In the genomic region with DNA sequence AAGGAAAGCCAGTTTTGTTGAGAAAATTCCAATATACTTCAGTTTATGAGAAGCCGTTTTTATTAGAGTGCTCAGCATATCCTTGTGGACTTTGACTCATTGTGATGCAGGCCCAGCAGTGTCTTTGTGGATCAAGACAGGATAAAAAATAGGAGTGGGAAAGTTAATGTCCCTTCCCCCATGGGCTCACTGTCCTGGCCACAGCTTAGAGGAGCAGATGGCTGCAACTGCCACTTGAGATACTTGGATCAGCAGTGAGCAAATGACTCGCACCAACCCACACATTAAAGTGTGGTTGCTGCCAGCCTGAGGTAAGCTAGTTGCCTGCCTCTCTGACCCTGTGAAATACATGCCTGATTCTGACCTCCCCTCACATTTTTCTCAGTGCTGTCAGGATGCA, we compare ENCODE assay signal across 18 mouse cellular contexts. TPM values are rescaled to one million over a fixed set of nuclear protein-coding genes. Genes with fewer than 3 reads are reported as not detected.
A peak's percentile ranks its signal among the peaks of the same experiment; 100 is the strongest.
DNase-seq lines count a peak whose midpoint lies in the region; TF ChIP-seq lines count a peak whose summit lies in the region.
"Had no signal": no experiment of that assay in that cellular context is flagged by ENCODE, and none has a peak within 500 bp of the region (broad histone marks: within the 10 kb centered on the region; RNA-seq: fewer than 3 reads in every experiment).

No protein-coding gene starts in this region.

- H3K4me3 ChIP-seq in left cerebral cortex, adult 2 months = no peak overlapping the region
- H3K4me3 ChIP-seq: embryonic facial prominence, embryonic 10.5 days; embryonic facial prominence, embryonic 12.5 days; forebrain, embryonic 13.5 days; forebrain, embryonic 15.5 days had no signal

- H3K27ac ChIP-seq in left cerebral cortex, adult 2 months = no peak overlapping the region
- H3K27ac ChIP-seq: embryonic facial prominence, embryonic 10.5 days; embryonic facial prominence, embryonic 12.5 days; forebrain, embryonic 13.5 days; forebrain, embryonic 15.5 days had no signal

- TF ChIP-seq CTCF in left cerebral cortex, adult 2 months (IDR thresholded peaks at IDR 0.05) = no peak

- intact Hi-C loops in heart, postnatal 14 days (cut with DNase I) = no loop called here
- intact Hi-C loops in left cerebral cortex, postnatal 4 days (cut with DNase I) = no loop called here
- intact Hi-C loops in left cerebral cortex, adult 2 months (cut with DNase I) = no loop called here

- peak; percentile 50 to 60 for DNase-seq in cerebellum, postnatal 10 days
- DNase-seq in cerebellum, adult 11 months = no peak
- DNase-seq in heart, adult 11 months = peak; percentile 64
- no peak for DNase-seq in heart, postnatal 14 days
- peak; percentile 26 for DNase-seq in left cerebral cortex, postnatal 4 days
- DNase-seq in left cerebral cortex, adult 2 months (ENCODE audit: extremely low spot score in 1 of 2, low spot score in 2 of 2) = no peak
- DNase-seq: adrenal gland, adult 2 months; adrenal gland, postnatal 10 days; adrenal gland, postnatal 25 days; cerebellum, adult 18-20 months; cerebellum, adult 8-10 months; cerebellum, adult 9-11 months; forebrain, postnatal 0 days had no signal

RNA-seq across cellular contexts. Expression of gene Pax1, which starts 29.0 kb away (rescaled TPM):
- total RNA-seq in heart, postnatal 14 days (2021) = 1 to 10 TPM in 1 of 2 experiments, not detected in 1; 1.1 TPM
- not detected for total RNA-seq in left cerebral cortex, postnatal 4 days (2021)
- total RNA-seq in left cerebral cortex, adult 2 months (2021) = not detected
- total RNA-seq: adrenal gland, adult 2 months; adrenal gland, postnatal 10 days; adrenal gland, postnatal 25 days; MEL had no signal

Comparison
In these comparisons a context has a peak if more than half of its experiments do, and no peak if none do; other contexts are left out.
1. DNase-seq: peak in cerebellum, postnatal 10 days (2 of 2), heart, adult 11 months (single experiment) and left cerebral cortex, postnatal 4 days (single experiment); none in cerebellum, adult 11 months (single experiment), heart, postnatal 14 days (0 of 2) and left cerebral cortex, adult 2 months (0 of 2).